Mouse (Mus musculus) heart, adult 2 months (tissue): Measurements from ENCODE around the gene Gm10282.

Source experiments
- CTCF ChIP-seq: fragments of 200-600 bp; IDR thresholded peaks from 2 replicates; pipeline ENCODE4 v1.8.1; 2022; ENCODE audit warnings: antibody characterized with exemption, mild to moderate bottlenecking, moderate library complexity
- EP300 ChIP-seq: fragments of 200-500 bp; IDR thresholded peaks from 2 replicates; pipeline ENCODE4 v1.6.1; 2011; ENCODE audit warnings: low read depth, low read length, control low read depth; ENCODE audit not compliant: insufficient read depth
- POLR2A ChIP-seq: fragments of 200-500 bp; IDR thresholded peaks from 2 replicates; pipeline ENCODE4 v1.6.1; 2011; ENCODE audit warnings: mild to moderate bottlenecking, low read depth, low read length, control low read depth; ENCODE audit not compliant: insufficient read depth

- TF ChIP-seq CTCF (no peak), POLR2A (no peak), EP300 (no peak)
Measured at GRCm38 (mm10) chr8:72312926-72313518, 8.0 kb upstream of the Gm10282 start.
